Mouse (Mus musculus): ENCODE measurements at regions not wholly inside any gene's neighbourhood (a gene's known extent, or its start where the extent isn't known, plus 50 kb on each side); places are given as distances from the start of the nearest gene placed in this dataset.

GRCm38 (mm10) chr4:12543906-12544305, 372.1 kb upstream of the Fam92a start:
- 43% methylated on average over 2 of the region's 2 CpGs for WGBS
- Histone ChIP-seq H3K9me3 (replicated peaks) (no peaks in the 10 kb centered on the region), H3K27ac (no peak overlapping the region), H3K4me2 (no peak overlapping the region), H3K27me3 (no peaks in the 10 kb centered on the region), H3K4me1 (peaks cover 3% of the 10 kb centered on the region), H3K36me3 (no peaks in the 10 kb centered on the region), H3K9ac (no peak overlapping the region), H3K4me3 (replicated peaks) (no peak overlapping the region)
- no peak for ATAC-seq (replicated peaks; ENCODE audit: low FRiP score)

DNA sequence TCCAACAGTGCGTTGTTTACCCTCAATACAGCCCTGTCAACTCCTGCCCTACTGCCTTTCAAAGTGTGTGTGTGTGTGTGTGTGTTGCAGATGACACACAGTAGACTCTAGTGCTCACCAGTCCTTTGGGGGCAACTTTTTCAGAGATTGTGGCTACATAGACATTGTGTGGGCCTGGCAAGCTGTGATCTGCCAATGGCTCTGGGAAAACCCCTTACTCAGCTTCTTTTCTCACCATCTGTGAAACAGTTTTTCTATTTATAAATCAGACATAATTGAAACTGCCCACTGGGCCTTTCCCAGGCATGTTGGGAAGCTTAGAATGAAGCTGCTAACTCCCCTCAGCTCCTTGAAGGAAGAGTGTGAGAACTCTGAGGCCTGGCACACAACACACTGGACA, 369.7 kb upstream of the Fam92a start:
- no peak overlapping the region for H3K9ac ChIP-seq

DNA sequence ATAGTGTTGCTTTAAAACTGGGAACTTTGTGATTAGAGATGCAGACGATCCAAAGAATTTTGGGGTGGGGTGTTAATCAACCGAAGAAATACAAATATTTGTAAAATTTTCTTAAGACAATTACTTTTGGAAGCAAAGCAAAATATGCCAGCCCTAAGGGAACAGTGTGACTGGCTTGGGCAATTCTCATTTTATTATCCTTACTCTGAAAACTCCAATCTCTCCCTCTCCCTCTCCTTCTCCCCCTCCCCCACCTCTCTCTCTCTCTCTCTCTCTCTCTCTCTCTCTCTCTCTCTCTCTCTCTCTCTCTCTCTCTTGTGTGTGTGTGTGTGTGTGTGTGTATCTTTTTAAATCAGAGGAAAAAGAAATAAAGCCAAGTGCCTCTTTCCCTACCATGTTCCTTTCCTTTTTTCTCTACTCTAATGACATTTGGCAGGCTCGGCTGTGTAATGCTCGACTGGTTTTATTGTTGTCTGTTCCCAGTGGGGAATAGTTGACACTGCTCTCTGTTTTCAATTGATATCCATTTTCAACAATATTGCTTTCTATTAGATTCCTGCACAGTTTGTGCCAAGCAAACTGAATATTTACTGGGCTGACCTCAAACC, 367.5 kb upstream of the Fam92a start:
- WGBS, result 28% methylated on average over 4 of the region's 4 CpGs
- H3K27me3 ChIP-seq, result no peaks in the 10 kb centered on the region
- H3K4me2 ChIP-seq, result peak overlapping the region; percentile 34; the same call in 1 of the 2 replicates
- no peak overlapping the region for H3K27ac ChIP-seq
- peaks cover 6% of the 10 kb centered on the region for H3K4me1 ChIP-seq
- no peaks in the 10 kb centered on the region for H3K36me3 ChIP-seq
- ATAC-seq (replicated peaks; ENCODE audit: low FRiP score), result peak; percentile 71; the same call in 1 of the 2 replicates
- H3K4me3 ChIP-seq (replicated peaks), result no peak overlapping the region
- no peak overlapping the region for H3K9ac ChIP-seq
- no peaks in the 10 kb centered on the region for H3K9me3 ChIP-seq (replicated peaks)

More for the DNA sequence above, 369.7 kb upstream of the Fam92a start:
- 92% methylated on average over 1 of the region's 1 CpGs for WGBS
- H3K4me3 ChIP-seq (replicated peaks), result no peak overlapping the region
- H3K27ac ChIP-seq, result no peak overlapping the region
- ATAC-seq (replicated peaks; ENCODE audit: low FRiP score), result no peak
- H3K4me2 ChIP-seq, result no peak overlapping the region
- peaks cover 6% of the 10 kb centered on the region for H3K4me1 ChIP-seq
- no peaks in the 10 kb centered on the region for H3K27me3 ChIP-seq
- no peaks in the 10 kb centered on the region for H3K9me3 ChIP-seq (replicated peaks)
- no peaks in the 10 kb centered on the region for H3K36me3 ChIP-seq

GRCm38 (mm10) chr4:12538694-12539121, 366.9 kb upstream of the Fam92a start:
- Histone ChIP-seq H3K4me2 (peak overlapping the region; percentile 34; the same call in 1 of the 2 replicates), H3K36me3 (no peaks in the 10 kb centered on the region), H3K27me3 (no peaks in the 10 kb centered on the region), H3K9me3 (replicated peaks) (no peaks in the 10 kb centered on the region), H3K4me1 (peaks cover 6% of the 10 kb centered on the region), H3K27ac (no peak overlapping the region), H3K4me3 (replicated peaks) (no peak overlapping the region), H3K9ac (no peak overlapping the region)
- peak; percentile 79 for ATAC-seq (replicated peaks; ENCODE audit: low FRiP score)
- 8% methylated on average over 4 of the region's 4 CpGs for WGBS

DNA sequence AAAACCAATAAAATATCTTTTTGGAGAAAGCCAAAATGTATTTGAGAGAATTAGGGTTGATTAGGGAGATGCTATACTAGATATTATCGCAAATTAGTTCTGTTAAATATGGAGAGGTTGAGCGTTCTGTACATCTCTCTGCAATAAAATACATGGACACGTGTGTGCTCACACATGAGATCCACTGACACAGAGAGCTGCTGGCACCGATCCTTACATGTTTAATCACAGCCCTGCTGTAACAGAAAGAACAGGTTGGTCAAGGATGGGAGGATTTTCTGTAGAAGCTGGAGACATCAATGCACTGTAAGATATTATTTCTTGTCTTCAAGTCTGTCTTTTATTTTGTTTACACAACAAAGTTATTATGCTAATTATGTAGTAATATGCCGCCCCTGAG, 366.2 kb upstream of the Fam92a start:
- Histone ChIP-seq H3K9me3 (replicated peaks) (no peaks in the 10 kb centered on the region), H3K27ac (no peak overlapping the region), H3K4me2 (no peak overlapping the region), H3K36me3 (no peaks in the 10 kb centered on the region), H3K4me3 (replicated peaks) (no peak overlapping the region), H3K9ac (no peak overlapping the region), H3K4me1 (peaks cover 6% of the 10 kb centered on the region), H3K27me3 (no peaks in the 10 kb centered on the region)
- ATAC-seq (replicated peaks; ENCODE audit: low FRiP score), result no peak
- 74% methylated on average over 5 of the region's 5 CpGs for WGBS

DNA sequence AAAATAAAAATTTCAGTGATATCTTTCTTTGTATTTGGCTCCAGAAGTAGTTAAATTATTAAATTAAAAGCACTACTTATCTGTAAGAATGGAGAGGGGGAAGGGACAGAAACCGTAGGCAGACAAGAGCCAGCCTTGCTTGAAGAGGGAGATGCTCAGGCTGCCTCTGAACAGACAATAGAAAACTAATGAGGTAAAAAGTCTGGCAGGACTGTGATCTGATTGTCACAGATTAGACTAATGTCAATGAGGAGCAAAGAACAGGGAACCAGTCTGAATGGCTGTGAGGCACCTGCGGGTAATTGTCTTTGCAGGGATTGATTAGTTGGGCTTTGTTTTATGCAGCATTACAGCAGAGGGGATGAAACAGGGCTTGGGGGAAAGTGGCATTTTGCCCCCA, 362.3 kb upstream of the Fam92a start:
- H3K27ac ChIP-seq, result no peak overlapping the region

GRCm38 (mm10) chr4:12532961-12533360, 361.1 kb upstream of the Fam92a start:
- H3K4me2 ChIP-seq, result no peak overlapping the region
- no peaks in the 10 kb centered on the region for H3K4me1 ChIP-seq
- no peaks in the 10 kb centered on the region for H3K27me3 ChIP-seq
- H3K9me3 ChIP-seq (replicated peaks), result no peaks in the 10 kb centered on the region
- no peak overlapping the region for H3K4me3 ChIP-seq (replicated peaks)
- ATAC-seq (replicated peaks; ENCODE audit: low FRiP score), result no peak
- no peaks in the 10 kb centered on the region for H3K36me3 ChIP-seq
- H3K27ac ChIP-seq, result no peak overlapping the region
- H3K9ac ChIP-seq, result no peak overlapping the region
- 55% methylated on average over 4 of the region's 4 CpGs for WGBS

More for the DNA sequence above, 362.3 kb upstream of the Fam92a start:
- H3K27me3 ChIP-seq, result no peaks in the 10 kb centered on the region
- WGBS, result 52% methylated on average over 2 of the region's 2 CpGs
- no peaks in the 10 kb centered on the region for H3K9me3 ChIP-seq (replicated peaks)
- peaks cover 5% of the 10 kb centered on the region for H3K4me1 ChIP-seq
- H3K9ac ChIP-seq, result no peak overlapping the region
- H3K4me3 ChIP-seq (replicated peaks), result no peak overlapping the region
- ATAC-seq (replicated peaks; ENCODE audit: low FRiP score), result no peak
- H3K4me2 ChIP-seq, result no peak overlapping the region
- no peaks in the 10 kb centered on the region for H3K36me3 ChIP-seq

DNA sequence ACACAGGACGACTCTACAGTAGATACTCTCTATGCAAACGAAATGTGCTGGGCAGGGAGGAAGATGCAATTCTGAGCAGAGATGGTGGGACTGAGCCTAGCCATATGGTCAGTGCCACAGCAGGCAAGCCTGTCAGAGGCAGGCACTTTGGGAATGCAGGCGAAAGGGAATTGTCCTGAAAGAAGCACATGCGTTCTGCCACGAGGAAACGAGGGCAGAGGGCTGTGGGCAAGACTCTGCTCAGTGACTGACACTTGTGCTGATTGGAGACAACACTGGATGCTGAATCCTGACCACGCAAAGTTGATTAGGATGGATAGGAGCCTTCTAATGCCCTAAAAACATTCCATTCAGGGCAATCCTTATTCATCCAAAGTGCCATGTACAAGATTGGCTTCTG, 350.5 kb upstream of the Fam92a start:
- H3K27me3 ChIP-seq, result no peaks in the 10 kb centered on the region
- H3K4me2 ChIP-seq, result no peak overlapping the region
- 66% methylated on average over 7 of the region's 7 CpGs for WGBS
- H3K9ac ChIP-seq, result no peak overlapping the region
- no peak overlapping the region for H3K27ac ChIP-seq
- no peak for ATAC-seq (replicated peaks; ENCODE audit: low FRiP score)
- no peaks in the 10 kb centered on the region for H3K4me1 ChIP-seq
- H3K36me3 ChIP-seq, result no peaks in the 10 kb centered on the region
- H3K4me3 ChIP-seq (replicated peaks), result no peak overlapping the region
- H3K9me3 ChIP-seq (replicated peaks), result no peaks in the 10 kb centered on the region

DNA sequence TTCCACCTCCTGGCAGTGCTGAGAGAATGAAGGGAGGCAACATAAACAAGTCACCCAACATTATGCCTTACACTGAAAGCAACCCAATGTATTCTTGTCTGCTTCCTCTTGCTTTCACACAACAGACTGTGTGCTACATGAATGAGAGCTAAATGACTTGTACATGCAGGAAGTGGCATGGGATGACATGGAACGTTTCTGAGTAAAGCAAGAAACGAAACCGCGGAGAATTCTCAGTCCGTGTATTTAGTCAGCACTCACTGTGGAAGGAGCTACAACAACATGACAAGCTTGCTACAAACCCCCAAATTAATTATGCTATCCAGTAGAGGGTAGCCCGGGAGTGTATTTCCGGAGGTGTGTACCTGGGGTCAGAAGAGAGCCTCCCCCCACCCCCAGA, 349.4 kb upstream of the Fam92a start:
- no peak overlapping the region for H3K9ac ChIP-seq
- no peak overlapping the region for H3K4me2 ChIP-seq
- H3K4me1 ChIP-seq, result no peaks in the 10 kb centered on the region
- H3K4me3 ChIP-seq (replicated peaks), result no peak overlapping the region
- H3K36me3 ChIP-seq, result no peaks in the 10 kb centered on the region
- no peaks in the 10 kb centered on the region for H3K9me3 ChIP-seq (replicated peaks)
- ATAC-seq (replicated peaks; ENCODE audit: low FRiP score), result no peak
- H3K27me3 ChIP-seq, result no peaks in the 10 kb centered on the region
- 82% methylated on average over 7 of the region's 7 CpGs for WGBS
- H3K27ac ChIP-seq, result no peak overlapping the region

DNA sequence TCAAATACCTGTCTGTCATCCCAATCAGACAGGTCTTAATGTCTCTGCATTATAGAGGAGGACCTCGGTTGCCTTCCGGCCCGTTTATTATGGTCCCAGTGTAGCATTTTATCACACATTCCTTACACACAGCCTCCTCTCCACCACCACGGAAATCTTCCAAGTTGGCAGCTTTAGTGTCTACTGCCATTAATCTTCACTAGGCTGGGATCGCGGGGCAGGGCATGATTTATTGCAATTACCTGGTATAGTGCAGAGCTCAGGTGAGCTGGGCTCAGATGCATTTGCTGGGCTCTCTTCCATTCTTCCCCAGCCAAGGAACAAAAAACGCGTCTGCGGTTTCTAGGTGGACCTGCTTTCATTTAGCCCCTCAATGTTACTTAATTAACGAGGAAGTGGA, 344.7 kb upstream of the Fam92a start:
- no peak overlapping the region for H3K4me3 ChIP-seq (replicated peaks)
- no peak for ATAC-seq (replicated peaks; ENCODE audit: low FRiP score)
- H3K9me3 ChIP-seq (replicated peaks), result no peaks in the 10 kb centered on the region
- no peak overlapping the region for H3K4me2 ChIP-seq
- H3K4me1 ChIP-seq, result no peaks in the 10 kb centered on the region
- H3K9ac ChIP-seq, result no peak overlapping the region
- H3K36me3 ChIP-seq, result no peaks in the 10 kb centered on the region
- H3K27me3 ChIP-seq, result no peaks in the 10 kb centered on the region
- no peak overlapping the region for H3K27ac ChIP-seq
- WGBS, result 61% methylated on average over 10 of the region's 10 CpGs

DNA sequence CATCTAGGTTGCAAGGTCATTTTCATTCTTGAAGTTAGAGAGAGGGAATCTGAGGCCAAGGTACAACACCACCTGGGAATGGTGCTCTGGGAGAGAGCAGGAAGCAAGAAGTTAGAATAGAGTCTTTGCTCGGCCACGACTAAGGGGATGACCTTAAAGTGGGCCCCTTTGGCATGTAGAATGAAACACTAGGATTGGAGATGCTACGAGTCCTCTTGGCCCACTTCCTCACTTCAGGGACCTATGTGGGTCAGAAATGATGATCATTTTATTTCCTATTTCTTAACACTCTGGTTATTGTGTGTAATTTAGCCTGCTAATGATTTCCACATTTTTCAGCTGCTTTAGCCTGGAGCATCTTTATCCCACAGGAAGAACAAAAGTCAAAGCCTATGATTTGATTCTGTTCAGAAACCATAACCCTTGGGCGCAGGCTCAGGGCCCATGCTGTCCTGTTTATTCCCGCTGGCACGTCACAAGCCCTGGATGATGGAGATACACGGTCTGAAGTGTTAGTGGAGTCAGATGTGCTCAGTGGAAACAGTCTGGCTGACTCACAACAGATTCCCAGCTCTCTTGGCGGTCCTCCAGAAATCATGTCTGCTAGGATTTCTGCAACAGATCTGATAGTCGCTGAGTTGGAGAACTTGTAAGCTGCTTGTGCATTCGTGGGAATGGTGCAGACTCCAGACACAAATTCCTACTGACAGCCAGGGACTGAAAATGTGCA, 340.0 kb upstream of the Fam92a start:
- H3K36me3 ChIP-seq, result no peaks in the 10 kb centered on the region
- H3K27ac ChIP-seq, result no peak overlapping the region
- WGBS, result 66% methylated on average over 10 of the region's 10 CpGs
- H3K4me3 ChIP-seq (replicated peaks), result no peak overlapping the region
- H3K9ac ChIP-seq, result no peak overlapping the region
- no peak for ATAC-seq (replicated peaks; ENCODE audit: low FRiP score)
- no peaks in the 10 kb centered on the region for H3K4me1 ChIP-seq
- no peaks in the 10 kb centered on the region for H3K27me3 ChIP-seq
- H3K9me3 ChIP-seq (replicated peaks), result no peaks in the 10 kb centered on the region
- H3K4me2 ChIP-seq, result no peak overlapping the region

DNA sequence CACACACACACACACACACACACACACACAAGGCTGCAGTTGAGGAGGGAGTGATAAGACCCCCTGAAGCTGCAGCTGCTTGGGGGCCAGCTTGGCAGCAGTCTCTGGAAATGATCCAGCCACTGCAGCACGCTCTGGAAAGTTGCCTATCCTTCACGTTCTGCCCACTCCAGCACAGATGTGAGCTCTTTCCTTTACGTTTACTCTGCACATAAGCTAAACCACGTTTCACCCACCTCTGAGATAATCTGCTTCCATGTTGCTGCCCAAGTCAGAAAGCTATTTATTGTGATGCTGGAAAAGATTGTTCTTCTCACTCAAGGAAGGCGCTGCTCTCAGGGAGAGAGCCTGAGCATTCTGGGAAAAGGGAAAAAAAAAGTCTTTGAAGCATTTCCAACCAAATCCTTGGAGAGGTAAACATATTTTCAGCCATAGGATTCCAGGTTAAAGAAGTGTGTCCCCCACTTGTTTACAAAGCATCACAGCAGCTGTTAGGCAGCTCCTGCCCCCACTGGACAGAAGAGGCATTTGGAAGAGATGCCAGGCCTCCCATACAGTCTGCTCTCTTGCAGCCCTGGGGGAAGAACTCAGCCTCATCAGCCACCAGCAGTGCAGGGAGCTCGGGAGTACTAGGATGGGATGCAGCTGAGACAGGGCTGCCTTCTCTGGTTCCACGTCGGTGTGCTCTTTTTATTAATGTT, 335.2 kb upstream of the Fam92a start:
- no peaks in the 10 kb centered on the region for H3K27me3 ChIP-seq
- no peak for ATAC-seq (replicated peaks; ENCODE audit: low FRiP score)
- no peak overlapping the region for H3K4me2 ChIP-seq
- no peaks in the 10 kb centered on the region for H3K4me1 ChIP-seq
- no peaks in the 10 kb centered on the region for H3K9me3 ChIP-seq (replicated peaks)
- H3K27ac ChIP-seq, result no peak overlapping the region
- H3K36me3 ChIP-seq, result no peaks in the 10 kb centered on the region
- no peak overlapping the region for H3K9ac ChIP-seq
- 39% methylated on average over 8 of the region's 8 CpGs for WGBS
- no peak overlapping the region for H3K4me3 ChIP-seq (replicated peaks)
